Mouse (Mus musculus): ENCODE measurements at regions not wholly inside any gene's neighbourhood (a gene's known extent, or its start where the extent isn't known, plus 50 kb on each side); places are given as distances from the start of the nearest gene placed in this dataset.

GRCm38 (mm10) chr3:147974515-147974914 is 1015.8 kb downstream of the Adgrl2 start:
- no peak for DNase-seq (ENCODE audit: low spot score)

- no peak for DNase-seq (ENCODE audit: low spot score)
These were observed 1022.1 kb downstream of the Adgrl2 start for GRCm38 (mm10) chr3:147968271-147968670.

- DNase-seq (ENCODE audit: low spot score), result no peak
These were observed 1022.5 kb downstream of the Adgrl2 start for GRCm38 (mm10) chr3:147967866-147968265.

GRCm38 (mm10) chr3:147967261-147967660 is 1023.1 kb downstream of the Adgrl2 start:
- DNase-seq (ENCODE audit: low spot score), result no peak

GRCm38 (mm10) chr3:147966827-147967226 is 1023.5 kb downstream of the Adgrl2 start:
- no peak for DNase-seq (ENCODE audit: low spot score)

- no peak for DNase-seq (ENCODE audit: low spot score)
These were observed 1024.0 kb downstream of the Adgrl2 start for GRCm38 (mm10) chr3:147966379-147966778.

GRCm38 (mm10) chr3:147963698-147964476 is 1026.5 kb downstream of the Adgrl2 start:
- DNase-seq (ENCODE audit: low spot score), result no peak

- no peak for DNase-seq (ENCODE audit: low spot score)
These were observed 1042.2 kb downstream of the Adgrl2 start for GRCm38 (mm10) chr3:147948041-147948592.

GRCm38 (mm10) chr3:147943314-147943713 is 1047.0 kb downstream of the Adgrl2 start:
- DNase-seq (ENCODE audit: low spot score), result no peak

- DNase-seq (ENCODE audit: low spot score), result no peak
These were observed 1059.5 kb downstream of the Adgrl2 start for GRCm38 (mm10) chr3:147930811-147931251.

GRCm38 (mm10) chr3:147920181-147920580 is 1068.0 kb downstream of the Ttll7 start:
- DNase-seq (ENCODE audit: low spot score), result no peak

GRCm38 (mm10) chr3:147919701-147920100 is 1067.5 kb downstream of the Ttll7 start:
- no peak for DNase-seq (ENCODE audit: low spot score)

GRCm38 (mm10) chr3:147919146-147919545 is 1067.0 kb downstream of the Ttll7 start:
- DNase-seq (ENCODE audit: low spot score), result no peak

- DNase-seq (ENCODE audit: low spot score), result no peak
These were observed 1044.6 kb downstream of the Ttll7 start for GRCm38 (mm10) chr3:147896751-147897150.

- no peak for DNase-seq (ENCODE audit: low spot score)
These were observed 1039.5 kb downstream of the Ttll7 start for GRCm38 (mm10) chr3:147891682-147892081.

- no peak for DNase-seq (ENCODE audit: low spot score)
These were observed 1034.2 kb downstream of the Ttll7 start for GRCm38 (mm10) chr3:147886261-147886893.

- no peak for DNase-seq (ENCODE audit: low spot score)
These were observed 1030.9 kb downstream of the Ttll7 start for GRCm38 (mm10) chr3:147882936-147883645.

GRCm38 (mm10) chr3:147878690-147879089 is 1026.5 kb downstream of the Ttll7 start:
- no peak for DNase-seq (ENCODE audit: low spot score)

GRCm38 (mm10) chr3:147868281-147868680 is 1016.1 kb downstream of the Ttll7 start:
- no peak for DNase-seq (ENCODE audit: low spot score)

GRCm38 (mm10) chr3:147853346-147853745 is 1001.2 kb downstream of the Ttll7 start:
- no peak for DNase-seq (ENCODE audit: low spot score)

GRCm38 (mm10) chr3:147852830-147853229 is 1000.7 kb downstream of the Ttll7 start:
- no peak for DNase-seq (ENCODE audit: low spot score)

GRCm38 (mm10) chr3:147841357-147841756 is 989.2 kb downstream of the Ttll7 start:
- no peak for DNase-seq (ENCODE audit: low spot score)

- no peak for DNase-seq (ENCODE audit: low spot score)
These were observed 986.6 kb downstream of the Ttll7 start for GRCm38 (mm10) chr3:147838816-147839215.

Data from urinary bladder, postnatal 14 days (tissue).